Mouse (Mus musculus) brain, embryonic 14.5 days (tissue): Measurements from ENCODE around the gene Arid2.

ENCODE experiments used
- CTCF ChIP-seq: fragments of 200-500 bp; IDR thresholded peaks from 2 replicates; pipeline ENCODE4 v1.5.1; 2012; ENCODE audit warnings: inconsistent platforms, mild to moderate bottlenecking, moderate library complexity, borderline replicate concordance; ENCODE audit not compliant: insufficient read depth, insufficient read length; ENCODE audit errors: extremely low read depth
- POLR2A ChIP-seq: fragments of 200-500 bp; IDR thresholded peaks from 2 replicates; pipeline ENCODE4 v1.6.1; 2012; ENCODE audit warnings: mild to moderate bottlenecking, inconsistent platforms, borderline replicate concordance; ENCODE audit not compliant: poor library complexity, insufficient read depth, insufficient read length, severe bottlenecking; ENCODE audit errors: extremely low read depth

DNA sequence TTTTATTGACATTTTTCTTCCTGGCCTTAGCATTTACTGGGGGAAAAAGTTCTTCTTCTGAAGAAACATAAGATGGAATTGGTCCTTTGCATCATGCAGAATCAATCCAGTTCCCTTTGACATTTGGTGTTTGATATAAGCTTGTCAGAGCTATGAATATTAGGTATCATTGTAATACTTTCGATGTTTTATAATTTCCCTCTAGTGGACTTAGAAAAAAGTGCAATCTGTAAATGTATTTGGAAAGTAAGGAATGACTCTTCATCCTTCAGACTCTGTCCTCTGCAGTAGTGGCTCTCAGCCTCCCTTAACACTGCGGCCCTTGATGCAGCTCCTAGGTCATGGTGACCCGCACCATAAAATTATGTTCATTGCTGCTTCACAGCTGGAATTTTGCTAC lies 105.6 kb downstream of the Arid2 start:
- no peak for TF ChIP-seq POLR2A
- no peak for TF ChIP-seq CTCF
